Mouse (Mus musculus): ENCODE results near the gene Slc16a10.

Gene Slc16a10

DNA sequence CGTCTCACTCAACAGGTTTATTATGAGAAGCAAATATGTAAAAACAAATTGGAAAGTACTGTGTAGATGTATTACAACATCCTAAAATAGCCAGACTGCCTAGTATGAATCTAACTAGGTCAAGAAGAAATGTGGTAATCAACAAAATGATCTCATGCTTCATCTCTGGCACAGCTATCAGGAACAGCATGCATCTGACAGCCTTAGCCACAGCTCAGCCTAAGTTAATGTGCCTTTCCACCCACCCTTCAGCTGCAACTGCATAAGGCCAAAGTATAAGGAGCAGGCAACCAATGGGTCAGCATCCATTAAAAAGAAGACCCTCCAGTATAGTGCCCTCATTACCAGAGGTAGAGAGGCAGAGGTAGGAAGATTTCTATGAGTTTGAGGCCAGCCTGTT, 34.1 kb downstream of the Slc16a10 start:
- no peak for DNase-seq

- no peak for DNase-seq
Observed at GRCm38 (mm10) chr10:40105174-40105573, 36.9 kb downstream of the Slc16a10 start.

DNA sequence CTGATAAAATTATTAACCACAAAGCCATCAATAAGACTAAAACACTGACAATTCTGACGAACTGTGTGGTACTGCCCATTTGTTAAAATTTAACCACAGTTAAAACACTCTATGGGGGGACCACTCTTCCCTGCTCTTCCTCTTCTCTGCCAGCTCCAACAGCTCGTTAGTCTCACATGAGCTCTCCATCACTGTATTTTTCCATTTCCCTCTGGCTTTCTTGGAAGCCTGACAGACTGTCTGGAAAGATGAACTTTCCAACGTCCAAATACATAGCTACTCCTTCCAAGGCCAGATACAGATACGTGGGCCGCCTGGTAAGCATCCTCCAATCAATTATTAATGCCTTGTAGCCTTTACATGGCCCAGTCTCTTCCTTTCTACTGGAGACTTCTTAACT, 38.3 kb downstream of the Slc16a10 start:
- DNase-seq = peak; percentile 27 to 70

DNA sequence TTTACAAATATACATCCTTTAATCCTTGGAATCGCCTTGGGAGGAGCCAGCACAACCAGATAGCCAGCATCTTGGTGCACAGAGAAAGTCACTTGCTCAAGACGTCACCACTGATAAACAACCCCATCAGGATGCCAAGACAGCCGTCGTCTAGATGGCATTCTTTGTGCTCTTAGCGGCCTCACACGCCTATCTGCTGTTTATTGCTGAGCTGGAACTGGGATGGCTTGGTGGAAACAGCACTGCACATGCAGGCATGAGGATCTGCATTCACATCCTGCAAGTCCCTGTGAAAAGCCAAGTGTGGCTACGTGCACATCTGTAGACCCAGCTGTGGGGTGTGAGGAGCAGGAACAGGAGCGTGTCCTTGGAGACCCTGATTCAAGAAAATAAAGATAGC, 39.1 kb downstream of the Slc16a10 start:
- DNase-seq = no peak

DNA sequence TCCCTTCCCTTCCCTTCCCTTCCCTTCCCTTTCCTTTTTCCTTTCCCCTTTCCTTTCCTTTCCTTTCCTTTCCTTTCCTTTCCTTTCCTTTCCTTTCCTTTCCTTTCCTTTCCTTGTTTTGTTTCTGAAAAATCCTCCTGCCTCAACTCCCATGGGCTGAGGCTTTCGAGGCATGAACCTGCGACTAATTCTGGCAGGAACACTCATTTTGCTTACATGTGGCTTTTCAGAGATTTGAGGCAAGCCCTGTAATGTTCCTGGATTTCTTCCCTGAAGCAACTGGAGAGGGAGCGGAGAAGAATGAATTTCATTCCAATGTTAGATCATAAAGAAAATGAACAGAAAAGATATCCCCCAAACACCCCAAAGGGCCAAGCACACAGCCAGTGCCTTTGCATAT, 39.9 kb downstream of the Slc16a10 start:
- no peak for DNase-seq

- no peak for DNase-seq
Observed at GRCm38 (mm10) chr10:40098441-40098840, 43.6 kb downstream of the Slc16a10 start.

DNA sequence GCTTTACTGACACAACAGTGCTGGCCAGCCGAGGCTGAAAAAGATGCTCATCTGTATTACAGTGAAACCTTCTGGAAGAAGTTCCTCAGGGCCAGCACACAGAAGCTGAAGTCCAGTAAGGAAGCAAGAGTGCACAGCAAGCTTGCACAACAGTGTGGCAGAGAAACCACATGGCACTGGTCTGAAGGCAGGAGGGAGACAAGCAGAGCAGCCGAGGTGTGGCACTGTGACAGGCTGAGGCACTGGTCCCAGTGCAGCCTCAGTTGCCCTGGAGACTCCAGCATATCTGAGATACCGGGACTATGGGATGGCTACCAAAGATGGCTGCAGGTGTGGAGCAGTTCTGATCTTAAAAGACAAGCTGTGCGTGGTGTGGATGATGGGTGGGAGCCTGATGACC, 44.5 kb downstream of the Slc16a10 start:
- DNase-seq = no peak

GRCm38 (mm10) chr10:40094752-40095151, 47.3 kb downstream of the Slc16a10 start:
- DNase-seq = no peak

GRCm38 (mm10) chr10:40093526-40093925, 48.5 kb downstream of the Slc16a10 start:
- DNase-seq = no peak

GRCm38 (mm10) chr10:40091455-40091854, 50.6 kb downstream of the Slc16a10 start:
- no peak for DNase-seq

- DNase-seq = peak; percentile 78 to 79
Observed at GRCm38 (mm10) chr10:40090504-40091428, 51.3 kb downstream of the Slc16a10 start.

DNA sequence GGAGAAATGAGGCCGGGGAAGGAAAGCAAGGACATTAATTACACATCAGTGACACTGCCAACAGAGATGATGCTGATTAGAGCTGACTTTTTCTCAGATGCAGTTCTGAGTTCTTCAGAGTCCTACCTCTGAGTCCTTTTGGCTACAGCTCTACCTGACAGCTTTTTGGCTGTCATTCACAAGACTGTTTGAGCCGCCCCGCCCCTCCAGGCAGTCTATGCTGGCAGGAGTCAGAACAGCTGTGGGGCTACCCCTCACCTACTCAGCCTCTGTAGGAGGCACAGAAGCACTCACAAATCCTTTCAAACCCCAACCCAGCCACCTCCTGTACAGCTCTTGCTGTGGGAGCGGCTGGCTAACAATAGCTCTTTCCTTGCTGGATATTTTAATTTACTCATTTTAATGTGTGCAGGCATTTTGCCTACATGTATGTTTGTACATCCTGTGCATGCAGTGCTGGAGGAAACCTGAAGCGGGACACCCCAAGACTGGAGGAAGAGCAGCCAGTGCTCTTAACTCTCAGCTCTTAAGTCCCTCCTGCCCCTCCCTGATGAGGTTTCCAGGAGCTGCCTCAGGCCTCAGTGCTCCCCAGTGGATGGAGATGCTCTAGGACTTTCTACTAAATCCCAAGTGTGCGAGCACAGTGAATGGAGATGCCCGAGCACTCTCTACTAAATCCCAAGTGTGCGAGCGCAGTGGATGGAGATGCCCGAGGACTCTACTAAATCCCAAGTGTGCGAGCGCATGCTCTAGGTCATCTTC, 57.5 kb downstream of the Slc16a10 start:
- peak in 1 of 2 experiments; percentile 46 for DNase-seq

- no peak for DNase-seq
Observed at GRCm38 (mm10) chr10:40083556-40083955, 58.5 kb downstream of the Slc16a10 start.

- DNase-seq = no peak
Observed at GRCm38 (mm10) chr10:40082668-40083067, 59.4 kb downstream of the Slc16a10 start.

DNA sequence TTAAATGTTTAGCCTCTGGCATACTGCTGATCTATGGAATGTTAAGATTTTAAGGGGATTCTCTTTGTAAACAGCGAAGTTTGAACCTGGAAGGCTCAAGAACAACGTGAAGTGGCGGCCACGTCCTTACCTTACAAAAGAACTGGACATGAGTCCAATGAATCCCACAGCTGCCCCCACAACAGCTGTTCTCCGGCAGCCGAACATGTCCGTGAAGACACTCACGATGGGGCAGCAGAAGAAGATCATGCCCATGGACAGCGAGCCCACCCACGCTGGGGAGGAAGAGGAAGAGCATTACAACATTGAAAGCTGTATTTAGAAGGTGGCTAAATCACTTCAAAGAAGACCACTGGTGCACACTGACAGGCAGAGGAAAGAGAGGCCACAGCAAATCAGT, 61.5 kb downstream of the Slc16a10 start:
- DNase-seq = no peak

DNA sequence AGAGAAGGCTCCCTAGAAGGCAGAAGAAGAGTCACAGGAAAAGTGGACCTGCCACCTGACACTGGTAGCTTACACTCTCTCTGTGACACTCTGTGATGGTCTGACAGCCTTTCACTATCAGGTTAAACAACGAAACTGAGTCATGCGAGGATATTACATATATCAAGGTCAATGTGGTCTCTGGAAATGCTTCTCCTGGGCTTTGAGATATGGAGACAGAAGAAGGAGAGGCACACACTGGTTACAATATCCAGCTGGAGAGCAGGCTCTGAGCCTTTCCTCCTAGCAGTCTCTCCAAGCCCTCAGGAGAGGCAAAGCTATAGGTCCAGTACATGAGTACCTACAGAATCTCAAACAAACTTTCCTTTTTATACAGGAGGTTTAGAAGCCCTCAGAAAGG, 62.8 kb downstream of the Slc16a10 start:
- DNase-seq = no peak

- DNase-seq = no peak
Observed at GRCm38 (mm10) chr10:40077960-40078353, 64.1 kb downstream of the Slc16a10 start.

DNA sequence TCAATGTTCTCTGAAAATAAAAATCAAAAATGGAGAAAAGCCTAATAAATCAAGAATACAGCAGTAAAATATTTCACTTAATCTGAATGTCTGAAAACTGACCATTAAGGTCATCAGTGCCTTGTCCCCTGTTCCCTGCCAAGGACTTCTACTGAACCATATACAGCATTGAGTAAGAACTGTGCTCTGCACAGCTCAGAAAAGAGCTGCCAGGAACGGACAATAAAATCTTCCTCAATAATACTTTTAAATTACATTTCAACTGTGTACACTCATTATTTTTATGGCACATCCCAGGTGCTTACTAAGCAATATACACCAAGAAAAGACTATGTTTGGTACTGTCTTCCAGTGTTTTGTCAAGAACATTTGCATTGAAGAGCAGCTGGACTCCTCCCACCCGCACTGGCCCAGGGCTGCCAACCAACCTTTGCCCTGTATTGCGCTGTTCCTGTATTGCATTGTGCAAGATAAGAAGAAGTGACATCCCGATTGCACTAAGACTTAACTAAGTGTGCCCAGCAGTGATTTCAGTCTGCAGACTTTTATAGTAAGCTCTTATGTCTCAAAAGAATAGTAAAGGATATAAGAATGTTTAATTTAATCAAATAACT, 64.6 kb downstream of the Slc16a10 start:
- peak; percentile 57 to 61 for DNase-seq

DNA sequence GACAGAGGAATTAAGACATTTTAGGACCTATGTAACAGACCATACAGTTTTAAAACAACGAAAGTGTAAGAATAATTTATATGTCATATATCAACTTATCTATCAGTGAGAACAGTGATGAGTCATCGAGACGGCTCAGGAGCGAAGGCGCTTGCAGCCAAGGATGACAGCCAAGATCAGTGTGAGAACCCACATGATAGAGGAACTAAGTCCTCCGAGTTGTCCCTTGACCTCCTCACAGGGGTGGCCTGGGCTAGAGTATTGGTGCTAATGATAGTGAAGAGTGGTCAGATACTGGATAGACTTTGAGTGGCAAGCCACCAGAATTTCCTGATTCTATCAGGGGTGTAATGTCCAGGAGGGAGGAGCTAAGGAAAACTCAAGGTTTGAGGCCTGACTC, 68.5 kb downstream of the Slc16a10 start:
- DNase-seq = peak; percentile 44 to 57

GRCm38 (mm10) chr10:40070684-40071083, 71.4 kb downstream of the Slc16a10 start:
- no peak for DNase-seq

DNA sequence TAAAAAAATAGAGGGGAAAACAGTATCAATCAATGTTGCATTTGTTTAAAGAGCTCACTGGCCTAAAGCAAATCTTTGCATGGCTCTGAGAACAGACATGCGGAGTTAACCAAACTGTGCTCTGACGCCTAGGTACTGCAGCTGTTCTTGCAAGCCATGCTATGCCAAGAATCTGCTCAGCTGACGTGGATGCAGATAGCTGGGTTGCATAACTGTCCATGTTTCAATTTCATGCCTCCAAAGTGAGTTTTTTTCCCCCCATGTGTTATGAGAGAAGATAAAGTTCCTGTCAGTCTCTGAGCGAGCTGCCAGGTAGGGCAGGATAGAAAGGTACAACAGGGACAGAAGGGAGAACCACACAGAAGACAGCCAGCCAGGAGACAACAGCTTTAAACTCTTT, 72.8 kb downstream of the Slc16a10 start:
- DNase-seq = peak in 1 of 2 experiments; percentile 63

- DNase-seq = peak in 1 of 2 experiments; percentile 61
Observed at GRCm38 (mm10) chr10:40068595-40068994, 73.5 kb downstream of the Slc16a10 start.

DNA sequence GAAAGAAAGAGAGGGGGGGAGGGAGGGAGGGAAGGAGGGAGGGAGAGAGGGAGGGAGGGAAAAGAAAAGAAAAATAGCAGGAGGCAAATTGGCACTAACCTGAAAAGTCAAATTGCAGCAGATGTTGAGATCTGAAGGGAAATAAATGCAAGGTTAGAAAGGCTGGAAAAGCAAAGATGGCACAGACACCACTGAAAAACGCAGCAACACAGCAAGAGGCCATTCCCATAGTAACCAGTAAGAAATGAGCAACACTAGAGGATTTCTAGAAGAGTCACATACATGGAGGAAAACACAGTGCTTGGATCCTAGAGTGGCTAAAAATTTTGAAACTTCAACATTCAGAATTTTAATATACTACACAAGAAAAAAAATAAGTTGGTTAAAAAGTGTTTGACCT, 74.5 kb downstream of the Slc16a10 start:
- DNase-seq = no peak

Measured in kidney, postnatal 36 days (tissue).